Mouse (Mus musculus) adrenal gland, postnatal 25 days (tissue): ENCODE results near the gene Scn5a. TPM values are rescaled to one million over a fixed set of nuclear protein-coding genes. Genes with fewer than 3 reads are reported as not detected.

Experiments
- DNase-seq: peaks from one replicate; pipeline ENCODE4 v3.0.0; 2021; ENCODE audit warnings: mixed read lengths
- long read RNA-seq: library from polyadenylated mRNA; stranded (forward); transcript quantifications from one replicate; pipeline ENCODE4 v2.0.0, GENCODE M21; 2021
- total RNA-seq: library from RNA; stranded (reverse); gene quantifications from 2 replicates; pipeline ENCODE4 v1.2.3, GENCODE M21; 2021

Scn5a gene
- 0.06 TPM in 1 of 2 replicates, not detected in the other for total RNA-seq
- long read RNA-seq, partial matches to known transcripts = 0 of 1 reads
- long read RNA-seq, other reads (novel, unspliced or antisense) = 1 of 1 reads

DNA sequence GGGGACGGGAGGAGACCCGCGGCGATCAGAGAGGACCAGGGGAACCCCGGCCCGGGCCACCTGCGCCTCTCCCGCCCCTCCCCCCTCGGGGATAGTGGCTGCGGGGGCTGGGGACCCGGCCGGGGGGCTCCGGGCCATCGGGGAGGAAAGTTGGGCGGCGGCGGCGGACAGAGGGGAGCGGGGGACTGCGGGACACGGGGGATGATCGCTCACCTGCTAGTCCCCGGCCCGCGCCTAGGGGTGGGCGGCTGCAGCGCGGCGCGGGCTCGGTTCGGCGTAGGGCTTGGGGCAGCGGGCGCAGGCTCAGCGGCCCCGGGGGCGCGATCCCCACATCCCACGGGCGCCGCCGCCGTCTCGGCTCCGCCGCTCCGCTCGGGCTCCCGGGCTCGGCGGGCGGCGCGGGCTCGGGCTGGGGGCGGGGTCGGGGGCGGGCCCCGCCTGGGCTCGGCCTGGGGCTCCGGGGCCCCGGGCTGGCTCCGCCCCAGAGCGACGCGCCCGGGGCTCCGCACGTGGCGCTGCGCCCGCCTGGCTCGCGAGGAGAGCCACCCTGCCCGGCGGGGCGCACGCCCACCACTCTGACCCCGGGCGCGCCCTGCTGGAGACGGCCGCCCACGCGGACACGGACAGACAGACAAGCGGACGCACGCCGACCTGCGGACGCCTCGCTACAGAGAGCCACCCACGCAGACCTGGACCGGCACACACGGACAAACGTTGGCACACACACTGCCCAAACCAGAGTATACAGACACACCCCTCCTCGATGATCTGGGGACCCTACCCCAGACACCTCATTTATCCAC is at the start of gene Scn5a:
TSS of gene Scn5a (minus strand) at position 381 of the 803 bp plus-strand sequence.
- peak; percentile 55 for DNase-seq

GRCm38 (mm10) chr9:119627227-119627626 is 48.4 kb upstream of the Scn5a start:
- no peak for DNase-seq

- no peak for DNase-seq
These were observed 45.3 kb upstream of the Scn5a start for GRCm38 (mm10) chr9:119624151-119624550.

- DNase-seq = no peak
These were observed 36.0 kb upstream of the Scn5a start for GRCm38 (mm10) chr9:119614798-119615197.

- no peak for DNase-seq
These were observed 31.8 kb upstream of the Scn5a start for GRCm38 (mm10) chr9:119610563-119611166.

GRCm38 (mm10) chr9:119606906-119607305 is 28.1 kb upstream of the Scn5a start:
- no peak for DNase-seq

GRCm38 (mm10) chr9:119604607-119605006 is 25.8 kb upstream of the Scn5a start:
- DNase-seq = no peak

DNA sequence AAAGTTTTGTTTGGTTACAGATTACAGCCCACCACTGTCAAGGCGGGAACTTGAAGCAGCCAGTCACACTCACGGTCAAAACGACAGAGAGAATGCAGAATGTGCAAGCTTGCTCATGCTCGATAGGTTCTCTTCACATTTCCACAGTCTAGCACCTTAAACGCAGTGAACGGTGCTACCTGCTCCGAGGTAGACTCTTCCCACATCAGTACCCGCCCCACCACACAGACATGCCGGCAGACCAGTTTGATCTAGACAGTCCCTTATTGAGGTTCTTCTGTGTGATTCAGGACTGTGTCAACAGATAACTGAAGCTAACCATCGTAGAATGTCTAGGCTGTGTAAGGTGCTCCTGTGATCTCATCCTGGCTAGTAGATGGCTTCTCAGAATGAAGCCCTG is 19.7 kb upstream of the Scn5a start:
- DNase-seq = no peak

DNA sequence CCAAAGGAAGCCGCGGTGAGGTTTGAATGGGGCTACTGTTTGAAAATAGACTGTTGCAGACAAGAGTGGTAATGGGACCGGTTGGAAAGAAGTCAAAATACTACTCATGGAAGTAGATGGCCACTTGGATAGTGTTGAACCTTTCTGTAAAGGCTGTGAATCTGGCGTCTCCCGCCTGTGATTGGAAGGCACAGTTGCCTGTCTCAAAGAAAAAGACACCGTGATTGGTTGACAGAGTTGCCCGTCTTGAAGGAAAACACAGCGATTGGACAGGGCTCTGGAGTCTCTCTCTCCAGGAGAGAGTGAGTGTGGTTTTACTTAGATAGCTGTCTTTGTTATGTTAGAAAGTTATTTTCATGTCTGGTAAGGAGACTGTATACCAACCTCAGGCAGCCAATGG is 18.5 kb upstream of the Scn5a start:
- no peak for DNase-seq

GRCm38 (mm10) chr9:119589592-119589991 is 10.8 kb upstream of the Scn5a start:
- no peak for DNase-seq

- DNase-seq = no peak
These were observed 10.1 kb upstream of the Scn5a start for GRCm38 (mm10) chr9:119588763-119589449.

DNA sequence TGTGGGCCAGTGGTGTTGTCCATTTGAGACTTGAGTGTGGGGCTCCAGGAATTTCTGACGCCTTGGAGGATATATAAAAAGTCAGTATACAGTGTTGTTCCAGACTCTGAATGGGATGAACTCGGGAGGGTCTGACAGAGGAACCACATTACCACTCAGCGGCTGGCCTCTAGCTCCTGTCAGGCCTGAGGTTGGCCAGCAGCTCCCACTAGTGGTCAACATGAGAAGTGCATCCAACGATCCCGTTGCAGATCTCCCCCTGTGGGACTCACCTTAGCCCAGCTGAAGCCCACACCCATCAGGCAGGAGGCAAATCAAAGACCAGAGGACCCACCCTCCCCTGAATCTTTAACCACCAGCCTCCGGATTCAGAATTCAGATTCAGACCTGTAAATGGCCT is 1.9 kb upstream of the Scn5a start:
- DNase-seq = peak; percentile 68

DNA sequence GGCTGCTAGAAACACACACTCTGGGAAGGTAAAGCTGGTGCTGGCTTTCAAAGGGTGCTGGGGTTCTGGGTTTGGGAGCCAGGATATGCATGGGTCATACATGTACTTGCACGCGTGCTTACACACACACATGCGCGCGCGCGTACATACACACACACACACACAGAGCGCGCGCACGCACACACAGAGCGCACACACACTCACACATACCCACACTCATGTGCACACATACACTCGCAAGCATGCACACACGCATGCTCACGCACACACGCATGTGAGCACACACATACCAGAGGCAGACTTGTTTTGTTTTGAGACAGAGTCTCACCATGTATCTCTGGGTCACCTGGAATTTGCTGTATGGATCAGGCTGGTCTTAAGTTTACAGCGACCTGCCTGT is 1.4 kb upstream of the Scn5a start:
- no peak for DNase-seq

GRCm38 (mm10) chr9:119578311-119578635 is 543 bp downstream of the Scn5a start:
- DNase-seq = no peak

- no peak for DNase-seq
These were observed 1.8 kb downstream of the Scn5a start for GRCm38 (mm10) chr9:119576977-119577376.

- DNase-seq = no peak
These were observed 3.1 kb downstream of the Scn5a start for GRCm38 (mm10) chr9:119575732-119576131.

DNA sequence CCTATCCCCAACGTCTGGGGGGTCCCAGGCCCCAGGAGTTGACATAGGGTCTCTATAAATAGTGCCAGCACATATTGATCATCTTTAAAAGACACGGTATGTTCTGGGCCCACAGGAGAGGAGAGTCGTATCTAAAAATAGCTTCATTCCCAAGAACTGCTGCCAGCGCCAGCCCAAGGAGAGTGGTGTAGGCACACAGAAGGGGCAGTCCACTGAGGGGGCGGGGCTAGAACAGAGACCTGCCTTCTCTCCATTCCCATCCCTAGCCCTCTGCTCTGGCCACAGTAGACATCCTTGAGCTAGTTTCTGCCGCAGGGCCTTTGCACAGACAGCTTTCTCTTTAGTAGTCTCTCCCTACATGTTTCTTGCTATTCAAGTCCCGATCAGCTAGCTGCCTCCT is 4.5 kb downstream of the Scn5a start:
- DNase-seq = no peak

DNA sequence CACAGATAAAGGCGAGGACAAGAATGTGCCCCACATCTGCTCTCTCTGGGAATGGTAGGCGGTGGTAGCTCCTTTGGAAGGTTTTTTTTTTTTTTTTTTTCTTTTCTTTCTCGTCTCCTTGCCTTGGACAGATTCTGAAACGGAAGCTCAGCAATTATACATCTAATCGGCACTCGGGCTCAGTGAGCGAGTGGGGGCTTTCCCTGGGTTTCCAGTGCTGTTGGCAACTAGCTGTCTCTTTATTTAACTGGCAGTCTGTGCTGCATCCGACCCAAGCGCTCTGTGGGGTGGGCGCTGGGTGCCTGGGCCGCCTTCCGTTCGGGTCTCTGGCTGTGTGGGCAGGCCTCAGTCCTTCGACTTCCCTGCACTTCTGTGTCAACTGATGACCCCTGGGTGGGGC is 5.8 kb downstream of the Scn5a start:
- DNase-seq = no peak

- no peak for DNase-seq
These were observed 7.4 kb downstream of the Scn5a start for GRCm38 (mm10) chr9:119571411-119571888.

DNA sequence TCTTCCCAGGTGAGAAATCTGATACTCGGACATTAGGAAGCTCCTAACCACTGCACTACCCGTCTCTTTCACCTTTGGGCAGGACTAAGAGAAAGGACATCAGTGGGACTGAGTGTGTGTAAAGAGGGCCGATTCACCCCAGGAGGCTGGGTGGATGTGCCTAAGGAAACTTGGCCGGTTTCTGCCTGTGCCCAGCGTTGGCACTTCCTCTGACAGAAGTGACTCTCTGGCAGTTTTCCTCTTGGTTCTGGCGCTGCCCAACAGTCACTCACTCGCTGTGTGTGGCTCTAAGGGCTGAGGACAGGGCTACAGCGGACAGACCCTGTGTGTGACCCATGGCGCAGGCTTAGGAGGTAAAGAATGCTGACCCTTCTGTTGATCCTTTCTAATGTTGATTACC is 8.2 kb downstream of the Scn5a start:
- no peak for DNase-seq

DNA sequence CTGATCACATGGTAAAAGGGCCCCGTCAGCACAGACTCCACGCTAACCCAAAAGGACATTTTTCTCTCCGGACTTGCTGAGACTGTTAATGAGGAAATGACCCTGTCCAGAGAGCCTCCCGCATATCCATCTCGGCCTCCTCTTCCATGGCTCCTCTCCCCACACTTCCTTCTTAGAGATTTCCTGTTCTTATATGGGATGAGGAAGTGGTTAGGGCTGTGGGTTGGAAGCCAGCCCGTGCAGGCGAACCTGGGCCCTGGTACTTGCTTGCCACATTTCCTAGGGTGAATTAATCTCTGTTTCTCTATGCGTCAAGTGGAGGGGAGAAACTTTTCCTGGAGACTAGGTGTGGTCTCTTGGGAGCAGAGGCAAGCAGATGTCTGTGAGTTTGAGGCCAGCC is 10.1 kb downstream of the Scn5a start:
- DNase-seq = no peak

DNA sequence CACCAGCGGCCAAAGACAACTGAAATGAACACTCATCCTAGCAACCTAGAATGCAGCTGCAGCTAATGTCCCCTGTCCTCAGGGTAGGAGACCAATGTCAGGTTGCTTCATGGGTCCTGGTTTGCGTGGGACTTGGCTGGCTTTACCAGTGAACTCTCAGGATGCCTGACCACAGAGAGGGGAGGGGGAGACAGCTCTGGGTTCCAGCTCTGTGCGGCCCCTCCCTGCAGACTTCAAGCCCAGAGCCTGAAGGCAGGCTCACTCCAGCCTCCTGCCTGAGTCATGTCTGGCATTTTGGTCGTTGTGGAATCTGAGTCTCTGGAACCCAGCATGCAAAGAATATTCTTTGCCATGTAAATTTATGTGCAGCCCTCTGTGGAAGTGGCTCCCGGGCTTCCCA is 11.0 kb downstream of the Scn5a start:
- DNase-seq = no peak

GRCm38 (mm10) chr9:119566214-119566613 is 12.6 kb downstream of the Scn5a start:
- no peak for DNase-seq
